Mouse (Mus musculus) brain, adult 2 months (tissue): Measurements from ENCODE around the gene Lypd6.

Experiments used
- DNase-seq: peaks from one replicate; pipeline ENCODE4 v3.0.0; 2011; ENCODE audit warnings: low read depth, low spot score

Gene Lypd6

GRCm38 (mm10) chr2:50066246-50066967 is at the start of gene Lypd6:
Gene Lypd6 (plus strand): TSS chr2:50066429.
- DNase-seq = peak; percentile 74

- no peak for DNase-seq
These were observed 46.8 kb upstream of the Lypd6 start for GRCm38 (mm10) chr2:50019477-50019876.

- peak; percentile 62 for DNase-seq
These were observed 40.7 kb upstream of the Lypd6 start for GRCm38 (mm10) chr2:50025549-50025948.

GRCm38 (mm10) chr2:50028930-50029329 is 37.3 kb upstream of the Lypd6 start:
- no peak for DNase-seq

GRCm38 (mm10) chr2:50044170-50044870 is 21.9 kb upstream of the Lypd6 start:
- no peak for DNase-seq

GRCm38 (mm10) chr2:50044871-50045470 is 21.3 kb upstream of the Lypd6 start:
- DNase-seq = peak; percentile 74

- DNase-seq = no peak
These were observed 20.4 kb upstream of the Lypd6 start for GRCm38 (mm10) chr2:50045841-50046240.

- no peak for DNase-seq
These were observed 17.8 kb upstream of the Lypd6 start for GRCm38 (mm10) chr2:50048442-50048841.

GRCm38 (mm10) chr2:50053893-50054292 is 12.3 kb upstream of the Lypd6 start:
- no peak for DNase-seq

GRCm38 (mm10) chr2:50065902-50066245 is 355 bp upstream of the Lypd6 start:
- no peak for DNase-seq

GRCm38 (mm10) chr2:50066968-50067315 is 713 bp downstream of the Lypd6 start:
- DNase-seq = no peak

GRCm38 (mm10) chr2:50069571-50070295 is 3.5 kb downstream of the Lypd6 start:
- DNase-seq = no peak

GRCm38 (mm10) chr2:50072158-50072557 is 5.9 kb downstream of the Lypd6 start:
- DNase-seq = no peak

- no peak for DNase-seq
These were observed 18.5 kb downstream of the Lypd6 start for GRCm38 (mm10) chr2:50084746-50085145.

GRCm38 (mm10) chr2:50087761-50088160 is 21.5 kb downstream of the Lypd6 start:
- no peak for DNase-seq

- DNase-seq = no peak
These were observed 30.1 kb downstream of the Lypd6 start for GRCm38 (mm10) chr2:50096336-50096735.

- no peak for DNase-seq
These were observed 34.3 kb downstream of the Lypd6 start for GRCm38 (mm10) chr2:50100364-50101151.

- no peak for DNase-seq
These were observed 34.9 kb downstream of the Lypd6 start for GRCm38 (mm10) chr2:50101152-50101450.

GRCm38 (mm10) chr2:50103850-50104503 is 37.7 kb downstream of the Lypd6 start:
- DNase-seq = no peak

GRCm38 (mm10) chr2:50105590-50105989 is 39.4 kb downstream of the Lypd6 start:
- no peak for DNase-seq

GRCm38 (mm10) chr2:50105992-50106391 is 39.8 kb downstream of the Lypd6 start:
- no peak for DNase-seq
